Mouse (Mus musculus) gastrocnemius, postnatal 4 days (tissue): Measurements from ENCODE around the gene Mllt6. TPM values are rescaled to one million over a fixed set of nuclear protein-coding genes. Genes with fewer than 3 reads are reported as not detected.

Source experiments
- DNase-seq, 2 experiments: peaks; one replicate each; pipeline ENCODE4 v3.0.0; 2021 to 2022; ENCODE audit warnings: low spot score in 2 of 2, mixed read lengths in 2 of 2
- total RNA-seq, 2 experiments: library from RNA; stranded (reverse); gene quantifications; 2 replicates each; pipeline ENCODE4 v1.2.3; 2021

The Mllt6 gene
- total RNA-seq, 2 experiments from 2014 or later, result 30.8 to 32.1 TPM

DNA sequence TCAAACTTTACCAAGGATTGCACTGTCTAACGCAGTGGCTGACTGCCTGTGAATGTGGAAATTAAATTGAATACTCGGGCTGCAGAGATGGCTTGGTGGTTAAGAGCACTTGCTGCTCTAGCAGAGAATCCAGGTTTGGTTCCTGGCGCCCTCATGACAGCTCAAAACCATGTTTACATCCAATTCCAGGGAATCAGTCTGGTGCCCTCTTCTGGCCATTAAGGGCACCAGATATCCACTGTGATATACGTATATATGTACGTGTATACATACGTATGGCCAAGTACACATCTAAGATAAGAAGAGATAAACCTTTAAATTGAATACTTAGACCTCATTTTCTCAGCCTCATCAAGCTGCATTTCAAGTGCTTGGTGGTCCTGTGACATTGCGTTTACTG is 3.0 kb downstream of the Mllt6 start:
- DNase-seq, result no peak

DNA sequence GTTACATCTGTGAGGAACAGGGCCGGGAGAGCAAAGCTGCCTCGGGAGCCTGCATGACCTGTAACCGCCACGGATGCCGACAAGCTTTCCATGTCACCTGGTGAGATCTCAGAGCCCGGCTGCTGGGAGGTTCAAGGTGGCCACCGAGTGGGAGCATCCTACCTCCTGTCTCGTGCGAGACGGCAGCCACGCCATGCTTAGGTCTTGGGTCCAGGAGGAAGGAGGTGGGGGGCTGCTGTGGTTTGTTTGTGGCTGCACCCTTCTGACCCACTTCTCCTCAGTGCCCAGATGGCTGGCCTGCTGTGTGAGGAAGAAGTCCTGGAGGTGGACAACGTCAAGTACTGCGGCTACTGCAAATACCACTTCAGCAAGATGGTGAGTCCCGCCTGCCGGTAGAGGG is 3.6 kb downstream of the Mllt6 start:
- DNase-seq, result no peak

DNA sequence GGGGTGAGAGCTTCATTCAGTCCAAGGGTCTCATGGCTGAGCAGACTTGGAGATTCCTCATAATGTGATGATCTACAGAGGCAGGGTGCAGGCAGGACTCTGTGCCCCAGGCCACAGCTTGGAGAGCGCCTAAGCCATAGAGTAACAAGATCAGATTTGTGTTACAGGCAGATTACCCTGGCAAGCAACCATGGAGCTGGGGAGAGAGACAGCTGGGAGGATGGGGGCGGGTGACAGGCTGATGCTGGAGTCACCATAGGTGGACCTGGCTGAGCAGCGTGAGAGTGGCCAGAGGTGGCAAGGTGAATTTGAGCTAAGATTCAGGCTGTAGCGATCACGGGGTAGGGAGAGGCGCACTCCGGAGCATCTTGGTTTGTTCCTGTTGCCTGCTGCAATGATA is 4.9 kb downstream of the Mllt6 start:
- no peak for DNase-seq

DNA sequence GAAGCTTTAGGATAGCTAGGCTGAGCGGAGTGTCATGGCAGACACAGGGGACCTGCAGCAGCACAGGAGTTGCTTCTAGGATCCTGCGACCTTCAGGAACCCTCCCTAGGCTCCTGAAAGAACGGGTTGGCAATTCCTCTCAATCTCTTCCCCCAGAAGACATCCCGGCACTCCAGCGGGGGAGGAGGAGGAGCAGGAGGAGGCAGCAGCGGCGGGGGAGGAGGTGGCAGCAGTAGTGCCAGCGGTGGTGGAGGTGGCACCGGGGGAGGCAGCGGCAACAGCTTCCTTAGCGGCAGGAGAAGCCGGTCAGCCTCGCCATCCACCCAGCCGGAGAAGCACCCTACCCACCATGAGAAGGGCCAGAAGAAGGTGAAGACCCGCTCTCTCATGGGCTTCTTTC is 6.1 kb downstream of the Mllt6 start:
- no peak for DNase-seq

DNA sequence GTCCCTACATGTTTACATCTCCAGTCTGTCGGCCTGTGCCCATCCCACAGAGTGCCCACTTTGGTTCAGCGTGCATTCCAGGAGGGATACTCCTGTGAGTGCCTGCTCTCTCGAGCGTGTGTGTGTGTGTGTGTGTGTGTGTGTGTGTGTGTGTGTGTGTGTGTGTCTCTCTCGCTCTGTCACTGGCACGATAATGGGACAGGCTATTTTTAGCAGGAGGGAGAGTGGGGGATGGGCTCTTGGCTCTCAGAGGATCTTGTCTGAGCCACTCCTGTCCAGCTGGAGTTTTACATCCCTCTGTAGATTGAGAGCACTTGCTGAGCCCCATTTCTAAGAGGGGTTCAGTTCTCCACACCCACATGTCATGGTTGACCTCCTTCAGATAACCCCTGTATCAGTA is 6.6 kb downstream of the Mllt6 start:
- no peak for DNase-seq

DNA sequence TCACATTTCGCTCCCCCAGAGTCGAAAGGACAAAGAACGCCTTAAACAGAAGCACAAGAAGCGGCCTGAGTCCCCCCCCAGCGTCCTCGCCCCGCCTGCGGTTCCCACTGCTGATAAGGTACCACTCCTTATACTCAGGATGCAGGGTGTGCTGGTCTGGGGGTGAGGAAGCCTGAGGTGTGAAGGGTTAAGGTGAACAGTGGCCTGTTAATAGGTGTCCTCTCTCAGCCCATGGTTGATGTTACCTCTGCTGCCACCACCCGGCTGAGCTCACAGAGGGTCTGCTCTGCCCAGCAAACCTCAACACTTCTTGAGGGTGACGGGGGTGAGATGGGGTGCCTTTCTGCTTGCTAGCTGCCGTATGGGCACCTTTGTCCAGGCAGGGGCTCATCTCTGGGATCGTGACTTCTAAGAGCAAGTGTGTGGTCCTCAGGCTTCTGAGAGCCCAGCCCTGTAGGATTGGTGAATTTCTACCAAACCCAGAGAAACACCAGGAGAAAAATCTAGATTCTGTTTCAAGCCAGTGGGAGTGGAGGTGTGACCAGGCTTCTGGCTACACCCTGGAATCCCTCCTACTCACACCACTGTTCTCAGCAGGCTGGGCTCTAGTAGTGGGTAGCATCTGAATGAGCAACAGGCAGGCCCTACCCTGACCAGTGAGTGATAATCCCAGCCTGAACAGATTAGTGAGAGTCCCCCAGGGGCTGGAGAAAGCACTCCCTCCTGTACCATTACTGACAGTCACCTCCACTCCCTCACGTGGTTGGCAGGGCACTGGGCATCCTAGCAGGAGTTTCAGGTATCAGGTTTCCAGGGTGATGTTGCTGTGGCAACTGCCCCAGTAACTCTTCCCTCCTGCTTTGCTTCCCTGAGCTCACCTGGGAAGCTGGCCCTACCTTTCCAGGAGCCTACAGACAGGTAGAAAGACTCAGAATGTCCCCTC is 7.3 kb downstream of the Mllt6 start:
- no peak for DNase-seq

DNA sequence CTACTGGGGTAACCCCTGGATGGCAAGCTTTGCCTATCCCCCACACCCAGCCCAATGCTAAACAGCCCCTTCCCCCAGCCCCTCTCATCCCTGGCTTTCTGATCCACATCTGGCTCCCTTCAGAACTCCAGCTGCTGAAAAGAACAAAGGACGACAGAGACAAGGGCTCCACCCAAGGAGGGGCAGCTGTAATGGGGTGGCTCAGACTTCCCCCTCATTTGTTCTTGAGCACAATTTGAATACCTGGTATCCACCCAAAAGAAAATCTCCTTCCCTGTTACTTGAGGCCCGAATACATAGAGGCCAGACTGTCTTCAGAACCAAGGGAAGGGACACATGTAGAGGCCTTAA is 7.9 kb downstream of the Mllt6 start:
- no peak for DNase-seq

DNA sequence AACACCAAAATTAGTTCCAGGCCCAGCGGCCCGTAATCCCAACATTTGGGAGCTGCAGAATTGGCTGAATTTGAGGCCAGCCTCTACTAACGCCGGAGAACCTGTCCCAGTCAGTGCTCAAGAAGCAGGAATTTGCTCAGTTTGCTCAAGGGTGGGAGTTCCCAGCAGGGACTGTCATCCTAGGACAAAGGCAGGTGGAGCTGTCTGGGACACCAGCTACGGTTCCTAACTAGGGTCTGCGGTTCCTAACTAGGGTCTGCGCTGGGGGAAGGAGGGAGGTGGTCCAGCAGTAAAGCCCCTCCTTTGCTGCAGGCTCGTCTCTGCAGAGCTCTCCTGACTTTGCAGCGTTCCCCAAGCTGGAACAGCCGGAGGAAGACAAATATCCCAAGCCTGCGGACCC is 9.9 kb downstream of the Mllt6 start:
- no peak for DNase-seq

DNA sequence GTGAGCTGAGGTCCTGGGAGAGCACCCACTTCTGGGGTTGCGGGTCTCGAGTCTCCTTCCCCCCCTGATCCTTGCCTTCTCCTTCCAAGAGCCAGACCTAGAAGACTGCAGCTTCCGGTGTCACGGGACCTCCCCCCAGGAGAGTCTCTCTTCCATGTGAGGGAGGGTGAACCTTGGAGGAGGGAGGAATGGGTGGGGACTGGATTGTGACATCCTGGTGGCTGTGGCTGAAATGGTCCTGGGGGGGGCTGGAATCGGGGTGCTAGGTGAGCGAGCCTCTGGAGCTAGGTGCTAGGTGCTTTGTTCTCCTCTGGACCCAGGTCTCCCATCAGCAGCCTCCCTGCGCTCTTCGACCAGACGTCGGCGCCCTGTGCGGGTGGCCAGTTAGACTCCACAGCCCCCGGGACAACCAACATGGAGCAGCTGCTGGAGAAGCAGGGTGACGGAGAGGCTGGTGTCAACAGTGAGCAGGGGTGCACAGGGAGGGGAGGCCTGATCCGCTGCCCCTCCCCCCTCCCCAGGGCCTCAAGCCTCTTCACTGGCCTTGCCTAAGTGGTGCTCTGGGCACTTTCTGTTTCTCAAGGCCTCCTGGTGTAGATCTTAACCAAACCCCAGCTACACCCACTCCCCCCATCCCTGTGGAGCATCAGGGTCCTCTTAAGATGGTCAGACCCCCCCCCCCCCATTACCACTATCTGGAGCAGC is 13.0 kb downstream of the Mllt6 start:
- no peak for DNase-seq

DNA sequence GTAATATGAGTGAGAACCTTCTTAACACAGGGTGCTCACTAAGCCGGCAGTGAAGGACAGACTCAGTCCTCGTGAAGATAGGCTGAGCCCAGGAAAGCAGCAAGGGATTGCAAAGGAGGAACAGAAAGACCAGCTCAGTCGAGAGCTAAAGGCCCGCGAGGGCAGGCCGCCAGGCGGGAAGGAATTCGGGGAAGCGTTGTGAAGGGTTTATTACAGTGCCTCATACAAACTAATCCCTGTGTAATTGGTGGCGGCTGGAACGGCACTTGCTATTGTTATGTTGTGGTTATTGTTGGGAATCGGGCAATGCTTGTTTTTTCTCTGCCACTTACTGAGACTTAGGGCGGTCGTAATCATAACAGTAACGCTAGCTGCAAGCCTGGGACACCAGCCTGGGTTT is 14.2 kb downstream of the Mllt6 start:
- no peak for DNase-seq

DNA sequence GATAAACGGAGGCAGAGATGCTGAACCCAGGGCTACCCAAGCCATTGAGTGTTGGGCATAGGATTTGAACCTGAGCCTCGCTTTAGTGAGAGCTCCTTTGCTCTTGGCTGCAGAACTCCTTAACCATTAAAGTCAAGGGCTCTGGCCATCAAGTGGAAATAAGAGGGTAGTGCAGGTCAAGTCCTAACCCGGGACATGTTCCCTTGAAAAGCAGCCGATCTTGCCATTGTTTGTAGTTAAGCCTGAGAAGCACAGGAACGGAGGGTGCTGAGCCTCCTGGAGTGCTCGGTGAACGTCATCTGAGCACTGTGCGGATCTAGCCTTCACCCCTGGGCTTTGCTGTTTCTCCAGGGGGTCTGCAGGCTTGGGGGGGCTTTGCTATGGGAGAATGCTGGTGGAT is 14.6 kb downstream of the Mllt6 start:
- no peak for DNase-seq

DNA sequence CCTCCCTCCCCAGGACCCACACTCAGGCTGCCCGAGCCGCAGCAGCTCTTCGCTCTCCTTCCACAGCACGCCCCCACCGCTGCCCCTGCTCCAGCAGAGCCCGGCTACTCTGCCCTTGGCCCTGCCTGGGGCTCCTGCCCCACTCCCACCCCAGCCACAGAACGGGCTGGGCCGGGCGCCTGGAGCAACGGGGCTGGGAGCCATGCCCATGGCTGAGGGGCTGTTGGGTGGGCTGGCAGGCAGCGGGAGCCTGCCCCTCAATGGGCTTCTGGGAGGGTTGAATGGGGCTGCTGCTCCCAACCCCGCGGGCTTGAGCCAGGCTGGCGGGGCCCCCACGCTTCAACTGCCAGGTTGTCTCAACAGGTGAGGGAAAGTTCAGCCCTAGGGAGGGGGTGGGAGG is 15.1 kb downstream of the Mllt6 start:
- no peak for DNase-seq

DNA sequence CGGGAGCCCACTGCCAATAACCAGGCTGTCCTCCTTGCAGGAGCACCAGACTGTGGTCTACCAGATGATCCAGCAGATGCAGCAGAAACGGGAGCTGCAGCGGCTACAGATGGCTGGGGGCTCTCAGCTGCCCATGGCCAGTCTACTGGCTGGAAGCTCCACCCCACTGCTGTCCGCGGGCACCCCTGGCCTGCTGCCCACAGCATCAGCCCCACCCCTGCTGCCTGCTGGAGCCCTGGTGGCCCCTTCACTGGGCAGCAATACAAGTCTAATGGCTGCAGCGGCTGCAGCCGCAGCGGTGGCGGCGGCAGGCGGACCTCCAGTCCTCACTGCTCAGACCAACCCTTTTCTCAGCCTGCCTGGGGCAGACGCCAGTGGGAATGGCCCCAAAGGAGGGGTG is 17.2 kb downstream of the Mllt6 start:
- peak in 1 of 2 experiments; percentile 63 for DNase-seq

DNA sequence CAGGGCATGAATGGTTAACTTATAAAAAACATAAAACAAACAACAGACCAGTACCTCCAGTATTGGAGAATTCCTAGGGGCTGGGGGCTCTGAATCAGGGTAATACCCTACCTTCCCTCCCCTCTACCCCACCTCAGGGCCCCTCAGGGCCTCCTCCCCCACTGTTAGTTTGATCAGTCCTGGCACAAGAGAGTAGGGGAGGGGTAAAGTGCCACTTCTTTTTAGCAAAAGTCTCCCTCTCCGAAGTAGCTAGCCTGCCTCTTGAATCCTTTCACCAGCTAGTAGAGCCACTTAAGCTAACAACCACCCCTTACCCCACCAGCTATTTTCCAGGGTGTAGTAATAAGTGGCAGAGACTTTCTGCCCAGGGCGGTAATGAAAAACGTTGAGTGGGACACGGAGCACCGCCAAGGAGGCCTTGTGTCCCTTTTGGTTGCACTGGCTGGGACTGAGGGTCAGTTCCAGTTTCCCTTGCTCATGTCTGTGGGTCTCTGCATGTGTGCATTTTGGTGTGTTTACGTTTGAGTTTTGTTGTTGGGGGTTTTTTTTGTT is 19.4 kb downstream of the Mllt6 start:
- DNase-seq, result no peak

DNA sequence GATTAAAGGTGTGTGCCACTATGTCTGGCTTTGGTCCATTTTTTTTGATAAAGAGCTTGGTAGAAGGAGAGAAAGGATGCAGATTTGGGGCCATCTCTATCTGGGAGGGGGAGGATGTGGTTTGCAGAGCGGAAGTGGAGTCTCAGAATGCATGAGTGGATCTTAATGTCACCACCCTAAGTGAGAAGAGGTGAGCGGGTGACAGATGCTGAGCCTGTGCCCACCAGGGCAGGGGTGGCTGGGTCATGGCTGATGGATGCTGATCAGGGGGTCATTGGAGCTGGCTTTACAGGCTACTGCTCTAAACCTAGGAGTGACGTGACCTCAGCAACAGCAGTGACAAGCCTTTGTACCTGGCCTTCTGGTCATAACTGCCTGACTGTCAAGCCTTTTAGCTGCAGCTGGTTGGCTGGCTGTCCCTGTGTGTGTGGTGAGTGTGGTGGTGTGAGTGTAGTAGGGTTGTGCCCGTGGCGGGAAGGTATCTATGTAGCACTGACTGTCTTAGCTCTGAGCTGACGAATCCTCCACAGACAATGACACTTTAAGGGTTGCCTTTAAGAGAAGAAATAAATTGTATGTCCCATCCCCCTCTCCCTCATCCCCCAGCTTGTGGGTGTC is 21.0 kb downstream of the Mllt6 start:
- no peak for DNase-seq

DNA sequence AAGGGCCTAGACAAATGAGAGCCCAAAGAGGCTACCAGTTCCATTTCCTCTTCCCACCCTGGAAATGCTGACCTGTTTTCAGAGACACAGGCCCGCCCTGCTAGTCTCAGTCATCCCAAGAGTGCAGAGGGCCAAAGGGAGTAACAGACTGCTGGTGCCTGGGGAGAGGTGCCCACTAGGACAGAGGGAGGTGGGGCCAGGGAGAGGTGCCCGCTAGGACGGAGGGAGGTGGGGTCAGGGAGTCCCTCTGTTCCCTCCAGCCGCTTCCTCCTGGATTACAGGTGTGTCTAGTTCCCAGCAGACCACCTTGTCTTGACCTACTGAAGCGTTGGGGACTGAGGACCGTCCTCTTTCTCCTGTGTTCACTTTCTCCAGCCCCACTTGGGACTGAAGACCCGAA is 21.6 kb downstream of the Mllt6 start:
- DNase-seq, result no peak

DNA sequence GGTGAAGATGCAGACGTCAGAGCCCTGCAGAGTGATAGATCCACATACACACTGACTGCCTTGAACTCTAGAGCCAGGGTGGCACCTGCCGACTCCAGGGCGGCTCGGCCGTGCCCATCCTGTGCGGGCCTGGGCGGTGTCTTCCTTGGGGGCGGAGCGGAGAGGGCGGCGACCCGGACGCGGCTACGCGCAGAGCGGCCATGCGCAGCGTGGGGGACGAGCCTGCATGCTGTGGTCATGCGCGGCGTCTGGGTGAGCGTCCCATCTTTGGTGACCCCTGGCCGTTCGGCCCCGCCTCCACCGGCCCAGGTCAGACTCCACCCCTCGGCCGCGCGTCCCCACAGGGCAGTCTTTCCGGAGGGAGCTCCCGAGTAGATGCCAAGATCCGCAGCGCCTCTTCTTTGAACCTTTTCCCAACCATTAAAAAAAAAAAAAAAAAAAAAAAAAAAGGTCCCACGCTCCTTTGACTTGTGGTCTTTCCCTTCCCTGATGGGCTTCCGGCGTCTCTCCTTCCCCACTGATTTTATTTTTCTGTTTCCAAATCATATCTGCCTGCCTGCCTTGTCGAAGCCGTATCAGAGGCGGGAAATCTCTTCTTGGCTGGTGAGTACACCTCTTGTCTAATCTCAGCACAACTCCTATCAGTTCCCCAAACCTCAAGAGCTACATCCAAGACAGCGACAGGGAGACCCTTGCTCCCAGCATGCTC is 22.6 kb downstream of the Mllt6 start, which contains the start of gene Cisd3:
TSS of gene Cisd3 (plus strand) at position 214 of the 709 bp plus-strand sequence.
- peak; percentile 75 to 88 for DNase-seq

DNA sequence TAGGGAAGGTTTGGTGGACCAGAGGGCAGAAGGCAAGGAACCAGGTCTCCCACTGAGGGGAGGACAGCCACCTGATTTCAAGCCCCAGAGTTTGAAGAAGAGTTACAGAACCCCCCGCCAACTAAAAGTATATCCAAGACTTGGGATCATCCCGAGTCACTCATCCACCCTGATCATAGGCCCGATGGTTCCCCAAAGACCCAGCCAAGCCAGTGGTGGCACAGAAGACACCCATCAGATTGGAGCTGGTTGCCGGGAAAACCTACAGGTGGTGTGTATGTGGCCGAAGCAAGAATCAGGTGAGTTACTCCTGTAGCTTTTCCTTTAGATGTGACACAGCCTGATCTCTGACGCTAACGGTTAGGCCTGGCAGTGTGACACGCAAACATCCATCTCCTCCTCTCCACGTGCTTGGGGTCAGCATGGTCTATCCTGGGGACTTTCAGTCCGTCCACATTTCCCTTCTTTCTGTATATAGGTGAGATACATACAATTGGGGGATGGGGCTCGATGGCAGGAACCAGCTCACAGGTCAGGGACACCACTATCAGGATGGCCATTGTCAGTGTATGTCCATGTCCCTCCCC is 23.2 kb downstream of the Mllt6 start:
- no peak for DNase-seq

DNA sequence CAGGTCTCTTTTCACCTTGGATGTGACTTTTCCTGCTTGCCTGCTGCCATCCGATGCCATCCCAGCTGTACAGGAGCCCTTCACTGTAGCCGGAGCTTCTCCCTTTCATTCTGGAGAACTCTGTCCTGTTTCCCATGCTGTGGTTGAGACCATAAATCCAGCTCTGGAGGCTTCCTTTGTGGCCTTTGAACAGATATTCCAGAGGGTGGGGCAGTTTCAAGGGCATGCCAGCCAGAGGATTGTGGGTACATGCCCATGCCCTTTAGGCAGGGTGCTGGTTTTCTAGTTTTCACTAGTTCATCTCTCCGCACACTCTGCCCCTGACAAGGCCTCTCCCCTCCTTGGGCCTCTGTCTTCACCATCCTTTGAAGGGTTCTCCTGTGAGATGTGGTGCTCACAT is 23.8 kb downstream of the Mllt6 start:
- no peak for DNase-seq

DNA sequence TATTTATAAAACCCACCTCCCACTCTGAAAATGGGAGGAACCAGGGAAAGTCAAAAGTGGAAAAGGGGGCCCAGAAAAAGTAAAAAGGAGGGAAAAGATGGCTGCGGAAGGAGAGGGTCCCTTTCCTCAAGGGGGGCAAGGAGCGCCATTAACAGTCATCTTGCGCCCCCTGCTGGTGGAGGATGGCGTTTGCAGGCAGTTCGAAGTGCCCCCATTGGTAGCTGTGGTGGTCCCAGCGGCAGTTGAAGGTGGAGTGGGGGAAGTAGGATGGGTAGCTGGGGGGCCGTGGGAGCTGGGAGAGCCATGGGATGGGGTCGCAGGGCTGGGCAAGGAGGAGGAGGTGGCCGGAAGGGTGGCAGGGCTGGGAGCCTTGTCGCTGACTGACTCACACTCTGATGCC is 26.6 kb downstream of the Mllt6 start:
- DNase-seq, result peak; percentile 45 to 55

DNA sequence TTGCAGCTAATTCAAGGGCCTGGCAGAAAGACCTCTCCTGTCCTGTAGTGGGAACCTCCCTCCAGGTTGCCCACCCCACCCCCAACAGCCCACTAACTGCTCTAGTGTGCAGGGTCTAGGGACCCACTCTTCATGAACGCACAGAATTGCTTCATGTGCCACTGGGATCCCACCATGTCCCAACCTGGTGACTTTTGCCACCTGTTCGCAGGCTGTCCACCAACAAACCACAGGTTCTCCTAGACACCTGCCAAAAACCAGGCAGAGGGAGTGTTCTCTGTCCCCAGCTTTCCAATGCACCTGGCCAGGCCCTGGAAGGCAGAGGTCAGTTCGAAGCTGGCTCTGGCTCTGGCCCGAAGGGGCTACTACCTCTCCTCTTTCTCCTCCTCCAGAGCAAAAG is 31.2 kb downstream of the Mllt6 start:
- no peak for DNase-seq
